Mouse (Mus musculus) forebrain, postnatal 0 days (tissue): ENCODE measurements at regions not wholly inside any gene's neighbourhood (a gene's known extent, or its start where the extent isn't known, plus 50 kb on each side); places are given as distances from the start of the nearest gene placed in this dataset.

Source experiments
- ATAC-seq: fragments of 200-750 bp; cut with Nextera tagmentation; 2 replicates; pipeline ENCODE4 v1.8.0; 2017; ENCODE audit warnings: mild to moderate bottlenecking, moderate library complexity
- DNase-seq: peaks from one replicate; pipeline ENCODE4 v3.0.0-alpha.2; 2015
- H3K27ac ChIP-seq: fragments of 300-500 bp; sonication (generic); 2 replicates; pipeline ENCODE4 v1.5.1; 2014; ENCODE audit warnings: low read depth, mild to moderate bottlenecking, antibody characterized with exemption, low read length, moderate library complexity, mixed read lengths
- H3K27me3 ChIP-seq: fragments of 300-500 bp; sonication (generic); 2 replicates; pipeline ENCODE4 v1.6.1; 2014; ENCODE audit warnings: mild to moderate bottlenecking, low read length, mixed read lengths; ENCODE audit not compliant: insufficient read depth
- H3K36me3 ChIP-seq: fragments of 300-500 bp; sonication (generic); 2 replicates; pipeline ENCODE4 v1.6.1; 2014; ENCODE audit warnings: mild to moderate bottlenecking, moderate library complexity; ENCODE audit not compliant: insufficient read depth
- H3K4me1 ChIP-seq: fragments of 300-500 bp; sonication (generic); 2 replicates; pipeline ENCODE4 v1.6.1; 2014; ENCODE audit warnings: antibody characterized with exemption; ENCODE audit not compliant: insufficient read depth
- H3K4me2 ChIP-seq: fragments of 300-500 bp; sonication (generic); 2 replicates; pipeline ENCODE4 v1.6.1; 2014; ENCODE audit warnings: low read depth, mild to moderate bottlenecking, moderate library complexity
- H3K4me3 ChIP-seq: fragments of 300-500 bp; sonication (generic); 2 replicates; pipeline ENCODE4 v1.5.1; 2014; ENCODE audit warnings: low read depth, low read length, mixed read lengths
- H3K9ac ChIP-seq: fragments of 300-500 bp; sonication (generic); 2 replicates; pipeline ENCODE4 v1.6.1; 2014; ENCODE audit warnings: mild to moderate bottlenecking
- H3K9me3 ChIP-seq: fragments of 300-500 bp; sonication (generic); 2 replicates; pipeline ENCODE4 v1.6.1; 2016; ENCODE audit warnings: low read length
- CTCF ChIP-seq: sonication (generic); IDR thresholded peaks from 2 replicates; pipeline ENCODE4 v1.5.1; 2016; ENCODE audit warnings: antibody characterized with exemption, control low read depth, low read depth
- WGBS: fragments of 180-500 bp; shearing (Covaris S2); extraction: QIAGEN DNeasy Blood & Tissue Kit; methylation state at CpG from one replicate; pipeline ENCODE4 v1.1.7; 2014; 5-methylcytosine and 5-hydroxymethylcytosine counted together

GRCm38 (mm10) chr10:96737972-96738371 is 121.2 kb downstream of the Btg1 start:
- no peak for TF ChIP-seq CTCF
- WGBS: 94% methylated on average over 6 of the region's 6 CpGs
- no peak for ATAC-seq

GRCm38 (mm10) chr10:96738606-96739005 is 121.8 kb downstream of the Btg1 start:
- no peak for ATAC-seq
- no peak overlapping the region for H3K27ac ChIP-seq
- no peak for DNase-seq
- no peak overlapping the region for H3K4me3 ChIP-seq
- H3K9me3 ChIP-seq: no peaks in the 10 kb centered on the region
- no peak for TF ChIP-seq CTCF
- H3K4me2 ChIP-seq: no peak overlapping the region
- H3K36me3 ChIP-seq: no peaks in the 10 kb centered on the region
- WGBS: 91% methylated on average over 5 of the region's 5 CpGs
- H3K4me1 ChIP-seq: no peaks in the 10 kb centered on the region
- H3K27me3 ChIP-seq: no peaks in the 10 kb centered on the region
- no peak overlapping the region for H3K9ac ChIP-seq

More at GRCm38 (mm10) chr10:96737972-96738371, 121.2 kb downstream of the Btg1 start:
- no peak overlapping the region for H3K27ac ChIP-seq
- no peaks in the 10 kb centered on the region for H3K9me3 ChIP-seq
- no peaks in the 10 kb centered on the region for H3K36me3 ChIP-seq
- no peaks in the 10 kb centered on the region for H3K4me1 ChIP-seq
- H3K4me3 ChIP-seq: no peak overlapping the region
- H3K4me2 ChIP-seq: no peak overlapping the region
- no peak overlapping the region for H3K9ac ChIP-seq
- H3K27me3 ChIP-seq: no peaks in the 10 kb centered on the region
- no peak for DNase-seq

- DNase-seq (peak; percentile 41), ATAC-seq (no peak)
- no peak overlapping the region for H3K4me3 ChIP-seq
- H3K4me1 ChIP-seq: peaks cover 7% of the 10 kb centered on the region; the same call in 1 of the 2 replicates
- H3K9me3 ChIP-seq: no peaks in the 10 kb centered on the region
- TF ChIP-seq CTCF: no peak
- H3K27me3 ChIP-seq: no peaks in the 10 kb centered on the region
- H3K27ac ChIP-seq: no peak overlapping the region
- no peak overlapping the region for H3K9ac ChIP-seq
- no peaks in the 10 kb centered on the region for H3K36me3 ChIP-seq
- 20% methylated on average over 11 of the region's 11 CpGs for WGBS
- 0 out of 2 replicates have a peak overlapping the region, but pooled peaks have one; percentile 5 for H3K4me2 ChIP-seq
Observed at GRCm38 (mm10) chr10:96744167-96744777, 127.5 kb downstream of the Btg1 start.

GRCm38 (mm10) chr10:96747015-96747663 is 130.3 kb downstream of the Btg1 start:
- no peaks in the 10 kb centered on the region for H3K9me3 ChIP-seq
- H3K4me3 ChIP-seq: no peak overlapping the region
- no peak overlapping the region; the same call in 1 of the 2 replicates for H3K27ac ChIP-seq
- DNase-seq: peak; percentile 59
- no peaks in the 10 kb centered on the region for H3K36me3 ChIP-seq
- ATAC-seq: peak; percentile 89
- no peak overlapping the region for H3K9ac ChIP-seq
- WGBS: 32% methylated on average over 9 of the region's 9 CpGs
- H3K4me1 ChIP-seq: peaks cover 7% of the 10 kb centered on the region; the same call in 1 of the 2 replicates
- no peaks in the 10 kb centered on the region for H3K27me3 ChIP-seq
- no peak overlapping the region for H3K4me2 ChIP-seq
- TF ChIP-seq CTCF: no peak

GRCm38 (mm10) chr10:96750861-96751260 is 134.1 kb downstream of the Btg1 start:
- no peak overlapping the region for H3K9ac ChIP-seq
- H3K27ac ChIP-seq: no peak overlapping the region
- H3K36me3 ChIP-seq: no peaks in the 10 kb centered on the region
- no peak overlapping the region for H3K4me2 ChIP-seq
- H3K27me3 ChIP-seq: no peaks in the 10 kb centered on the region
- 60% methylated on average over 5 of the region's 5 CpGs for WGBS
- no peak overlapping the region for H3K4me3 ChIP-seq
- no peak for TF ChIP-seq CTCF
- peaks cover 10% of the 10 kb centered on the region; the same call in 1 of the 2 replicates for H3K4me1 ChIP-seq
- DNase-seq (no peak), ATAC-seq (no peak)
- H3K9me3 ChIP-seq: no peaks in the 10 kb centered on the region

- no peak for TF ChIP-seq CTCF
- Histone ChIP-seq H3K4me2 (peak overlapping the region; percentile 30), H3K4me1 (peaks cover 10% of the 10 kb centered on the region; the same call in 1 of the 2 replicates), H3K36me3 (no peaks in the 10 kb centered on the region), H3K27me3 (no peaks in the 10 kb centered on the region), H3K9ac (no peak overlapping the region), H3K27ac (peak overlapping the region; percentile 11; the same call in 1 of the 2 replicates), H3K4me3 (no peak overlapping the region), H3K9me3 (no peaks in the 10 kb centered on the region)
- WGBS: 14% methylated on average over 12 of the region's 12 CpGs
- peak; percentile 67 for DNase-seq
- ATAC-seq: peak; percentile 66
Observed at GRCm38 (mm10) chr10:96751580-96752264, 134.9 kb downstream of the Btg1 start.

- DNase-seq (no peak), ATAC-seq (no peak)
- 82% methylated on average over 5 of the region's 5 CpGs for WGBS
- Histone ChIP-seq H3K27me3 (no peaks in the 10 kb centered on the region), H3K27ac (no peak overlapping the region), H3K9me3 (no peaks in the 10 kb centered on the region), H3K4me2 (no peak overlapping the region), H3K9ac (no peak overlapping the region), H3K4me1 (0 out of 2 replicates have a peak, but pooled peaks cover 4% of the 10 kb centered on the region), H3K4me3 (no peak overlapping the region), H3K36me3 (no peaks in the 10 kb centered on the region)
- TF ChIP-seq CTCF: no peak
Observed at GRCm38 (mm10) chr10:96752531-96752930, 135.7 kb downstream of the Btg1 start.
